Mouse (Mus musculus) retina, embryonic 14.5 days (tissue): Measurements from ENCODE around the gene Plod3.

Source experiments
- DNase-seq: peaks from one replicate; pipeline ENCODE4 v3.0.0-alpha.2; 2015; ENCODE audit warnings: low spot score

Gene Plod3

DNA sequence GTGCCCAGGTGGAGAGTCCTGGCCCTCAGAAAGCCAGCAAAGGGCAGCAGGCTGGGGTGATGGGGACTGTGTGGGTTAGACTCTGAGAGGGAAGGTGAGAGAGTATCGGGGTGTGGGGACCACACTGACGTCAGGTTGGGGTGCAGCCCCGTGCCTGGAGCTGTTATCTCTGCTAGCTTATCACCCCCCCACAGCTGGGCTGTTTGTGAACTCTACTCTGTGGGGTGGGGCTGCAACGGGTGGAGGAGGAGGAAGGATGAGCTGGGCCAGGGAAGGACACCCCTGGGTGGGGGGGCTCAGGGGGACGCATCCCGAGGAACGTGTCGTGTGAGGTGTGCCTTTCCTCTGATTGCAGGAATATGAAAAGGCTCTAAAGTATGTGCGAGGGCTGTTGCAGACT, 21.6 kb upstream of the Plod3 start:
- DNase-seq = no peak

DNA sequence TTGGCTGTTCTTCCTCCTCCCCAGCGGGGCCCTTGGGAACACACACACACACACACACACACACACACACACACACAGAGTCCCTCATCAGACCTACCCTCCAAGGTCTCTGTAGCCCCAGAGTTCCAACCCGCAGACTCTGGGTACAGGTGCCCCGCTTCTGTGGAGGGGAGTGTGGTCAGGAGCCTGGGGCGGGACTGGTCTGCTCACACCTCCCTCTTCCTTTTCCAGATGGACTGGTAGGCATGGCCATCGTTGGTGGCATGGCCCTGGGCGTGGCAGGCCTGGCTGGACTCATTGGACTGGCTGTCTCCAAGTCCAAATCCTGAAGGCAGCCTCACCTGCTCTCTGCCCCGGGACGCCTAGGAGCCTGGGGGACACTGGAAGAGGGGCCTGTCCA, 21.1 kb upstream of the Plod3 start:
- DNase-seq = no peak

DNA sequence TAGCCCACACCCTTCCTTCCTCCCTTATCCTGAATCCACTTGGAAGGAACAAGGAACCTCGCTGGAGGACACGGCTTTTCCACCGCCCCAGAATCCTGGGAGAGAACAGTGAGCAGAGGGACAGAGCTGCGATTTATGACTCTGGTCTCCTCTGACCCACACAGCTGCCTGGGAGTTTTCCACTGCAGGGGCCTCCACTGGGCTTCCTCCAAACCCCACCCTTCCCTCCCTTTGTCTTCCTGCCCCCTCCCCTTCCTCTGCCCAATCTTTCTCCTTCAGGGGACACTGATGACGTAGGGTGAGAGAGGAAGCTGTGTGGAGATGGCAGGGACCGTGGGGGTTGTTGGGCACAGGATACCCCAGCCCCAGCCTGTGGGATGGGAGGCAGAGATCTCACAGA, 20.5 kb upstream of the Plod3 start, which contains the start of gene Cldn15:
TSS of gene Cldn15 (plus strand) at position 286 of the 400 bp plus-strand sequence.
- no peak for DNase-seq

DNA sequence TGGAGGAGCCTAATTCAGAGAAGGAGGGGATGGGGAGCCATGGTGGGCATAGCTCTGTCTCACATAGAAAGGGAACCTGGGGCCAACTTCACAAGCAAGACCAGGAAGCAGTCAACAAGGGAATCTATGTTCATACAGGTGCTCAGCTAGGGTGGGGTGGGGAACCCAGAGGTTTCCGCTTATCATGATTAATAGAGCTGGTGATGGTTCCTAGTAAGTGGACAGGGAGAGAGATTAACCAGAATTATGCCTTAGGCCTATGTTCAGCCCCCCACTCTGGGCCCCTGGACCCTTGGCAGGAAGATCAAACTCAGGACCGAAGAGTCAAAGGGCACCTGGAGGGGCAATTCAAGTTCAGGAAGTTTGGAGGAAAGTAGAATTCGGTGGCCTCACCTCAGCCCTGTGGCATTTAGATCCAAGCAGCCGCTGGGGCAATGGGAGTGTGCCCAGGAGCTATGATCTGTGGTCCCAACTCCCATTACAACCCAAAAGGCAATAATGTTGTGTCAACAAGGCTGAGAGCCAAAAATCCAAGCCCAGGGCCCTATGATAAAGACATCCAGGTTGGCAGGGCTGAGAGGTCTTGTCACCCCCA, 19.9 kb upstream of the Plod3 start:
- DNase-seq = no peak

DNA sequence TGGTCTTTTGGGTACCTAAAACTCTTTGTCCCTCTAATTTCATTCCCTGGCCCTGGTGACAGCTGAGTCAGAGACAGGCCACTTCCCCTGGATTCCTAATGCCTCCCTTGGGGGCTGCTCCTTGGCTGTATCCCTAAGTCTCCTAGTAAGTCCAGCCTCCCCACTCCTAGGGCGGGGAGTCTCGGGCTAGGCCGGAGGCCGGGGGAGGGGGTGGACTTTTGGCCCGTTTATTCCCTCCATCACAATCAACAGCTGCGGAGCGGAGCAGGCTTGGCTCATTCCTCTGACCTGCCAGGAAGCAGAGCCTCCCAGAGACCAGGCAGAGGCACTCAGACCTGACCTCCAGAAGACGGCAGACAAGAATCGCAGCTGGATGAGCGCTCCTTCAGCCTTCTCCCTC, 19.2 kb upstream of the Plod3 start:
- no peak for DNase-seq

DNA sequence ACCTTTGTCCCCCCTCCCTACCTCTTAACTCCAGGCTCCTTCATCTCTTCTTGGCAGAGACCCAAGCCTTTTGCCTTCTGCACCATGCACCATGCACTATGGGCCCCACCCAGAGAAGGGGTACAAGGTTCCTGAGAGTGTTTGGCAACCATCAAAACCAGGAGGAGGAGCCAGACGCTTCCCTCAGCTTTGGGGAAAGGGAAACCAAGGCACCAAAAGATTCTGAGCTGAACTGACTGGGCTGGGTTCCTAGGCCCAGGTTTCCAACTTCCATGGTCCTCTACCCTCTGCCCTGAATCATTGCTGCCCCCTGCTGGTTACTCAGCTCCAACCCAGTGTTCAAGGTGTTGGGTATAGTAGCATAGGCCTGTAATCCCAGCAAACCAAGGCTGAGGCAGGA, 16.1 kb upstream of the Plod3 start:
- peak; percentile 76 for DNase-seq

DNA sequence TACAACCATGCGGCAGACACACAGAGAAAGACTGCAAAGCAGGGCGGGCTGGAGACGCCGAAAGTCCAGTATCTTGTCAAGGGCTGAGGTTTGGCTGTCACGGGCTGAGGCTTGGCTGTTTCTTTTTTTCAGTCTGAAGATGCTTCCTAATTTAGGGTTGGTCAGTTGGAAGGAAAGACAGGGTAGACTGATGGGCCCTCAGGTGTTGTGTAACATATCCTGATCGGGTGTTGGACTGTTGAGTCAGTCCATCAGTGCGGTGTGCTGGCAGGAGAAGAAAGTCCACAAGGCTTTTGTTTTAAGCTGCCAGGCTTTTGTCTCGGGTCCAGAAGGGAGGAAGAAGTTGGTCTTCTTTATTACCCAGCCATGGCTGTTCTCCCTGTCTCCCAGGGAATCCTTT, 13.1 kb upstream of the Plod3 start:
- no peak for DNase-seq

DNA sequence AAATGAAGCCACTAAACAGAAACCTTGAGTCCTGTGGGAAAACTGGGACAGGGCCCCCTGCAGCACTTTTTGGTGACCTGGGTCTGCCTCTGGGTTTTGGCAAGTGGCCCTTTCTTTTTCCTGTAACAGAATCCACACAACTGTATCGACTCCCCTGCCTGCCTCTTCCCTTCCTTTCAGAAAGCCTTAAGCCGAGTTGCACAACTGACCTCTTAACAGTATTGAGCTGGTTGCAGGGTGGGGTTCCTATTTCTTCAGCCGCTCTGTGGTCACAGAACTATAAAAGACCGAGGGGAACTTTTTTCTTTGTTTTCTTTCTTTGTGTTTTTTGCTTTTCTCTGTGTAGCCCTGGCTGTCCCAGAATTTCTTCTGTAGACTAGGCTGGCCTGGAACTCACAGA, 9.1 kb upstream of the Plod3 start:
- no peak for DNase-seq

DNA sequence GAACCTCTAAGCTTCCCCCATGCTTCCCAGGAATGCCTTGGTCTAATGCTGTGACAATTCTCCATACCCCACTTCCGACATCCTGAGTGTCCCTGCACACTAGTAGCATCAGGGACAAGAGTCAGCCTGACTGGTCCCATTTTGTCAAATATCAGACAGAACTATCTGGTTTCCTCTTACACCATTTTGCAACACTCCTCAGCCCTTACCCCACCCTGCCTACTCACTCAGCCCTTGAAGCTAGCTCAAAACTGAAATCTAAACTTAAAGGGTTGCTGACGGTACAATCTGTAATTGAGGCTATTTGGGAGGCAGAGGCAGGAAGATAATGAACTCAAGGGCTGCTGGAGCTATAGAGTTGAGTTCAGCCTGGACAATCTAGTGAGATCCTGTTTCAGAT, 7.1 kb upstream of the Plod3 start:
- no peak for DNase-seq

DNA sequence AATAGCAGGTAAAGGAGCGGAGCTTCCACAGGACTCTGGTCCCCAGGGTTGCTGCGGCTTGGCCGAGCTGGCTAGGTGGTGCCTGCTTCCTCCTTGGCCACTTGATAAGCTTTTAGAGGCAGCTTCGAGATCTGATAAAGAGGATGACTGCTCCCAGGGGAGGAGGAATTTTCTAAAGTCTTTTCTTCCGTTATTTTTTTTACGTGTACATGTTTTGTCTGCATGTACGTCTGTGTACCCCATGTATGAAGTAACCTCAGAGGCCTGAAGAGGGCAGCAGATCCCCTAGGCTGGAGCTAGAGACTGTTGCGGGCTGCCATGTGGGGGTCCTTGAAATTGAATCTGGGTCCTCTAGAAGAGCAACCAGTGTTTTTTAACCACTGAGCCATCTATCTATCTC, 5.8 kb upstream of the Plod3 start:
- no peak for DNase-seq

DNA sequence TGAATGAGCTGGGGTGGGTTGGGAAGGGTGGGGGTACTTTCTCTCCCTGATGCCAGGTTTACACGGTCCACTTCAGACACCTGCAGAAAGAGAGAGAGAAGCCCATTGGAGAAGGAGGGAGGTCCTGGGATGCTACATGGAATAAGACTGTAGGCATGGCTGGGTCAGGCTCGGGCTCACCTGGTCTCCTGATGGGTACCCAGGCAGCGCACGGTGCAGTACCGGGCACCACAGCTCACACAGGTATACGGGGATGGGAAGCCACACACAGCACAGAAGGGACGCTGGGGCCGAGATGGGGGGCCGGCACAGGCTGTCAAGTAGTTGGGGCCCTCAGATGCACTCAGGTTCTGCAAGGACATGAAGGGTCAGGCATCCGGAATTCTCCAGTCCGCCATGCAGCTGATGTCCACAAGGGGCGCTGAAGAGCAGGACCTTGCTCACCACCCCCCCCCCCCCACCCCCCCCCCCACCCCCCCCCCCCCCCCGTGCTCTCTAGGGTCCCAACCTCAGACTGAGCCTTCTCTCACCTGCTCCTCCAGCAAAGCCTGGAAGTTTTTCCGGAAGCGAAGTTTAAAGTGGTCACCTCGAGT, 4.4 kb upstream of the Plod3 start:
- peak; percentile 80 for DNase-seq

DNA sequence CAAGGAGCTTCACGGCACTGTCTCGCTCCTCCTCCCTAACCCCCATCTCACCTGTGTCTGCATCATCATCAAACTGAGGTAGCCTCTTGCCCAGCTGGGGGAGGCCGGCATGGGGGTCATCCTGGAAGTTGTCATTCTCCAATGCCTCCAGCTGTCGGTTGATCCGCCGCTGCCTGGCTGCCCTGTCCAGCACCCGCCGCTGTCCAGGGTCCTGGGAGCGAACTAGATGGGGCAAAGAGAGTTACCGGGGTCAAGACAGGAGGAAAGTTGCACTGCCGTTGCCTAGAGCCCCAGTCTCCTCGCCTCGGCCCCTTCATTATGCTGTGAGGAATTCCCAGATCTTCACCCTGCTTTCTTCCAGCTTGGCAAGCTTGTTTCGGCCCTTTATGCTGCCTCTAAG, 2.0 kb upstream of the Plod3 start:
- no peak for DNase-seq

DNA sequence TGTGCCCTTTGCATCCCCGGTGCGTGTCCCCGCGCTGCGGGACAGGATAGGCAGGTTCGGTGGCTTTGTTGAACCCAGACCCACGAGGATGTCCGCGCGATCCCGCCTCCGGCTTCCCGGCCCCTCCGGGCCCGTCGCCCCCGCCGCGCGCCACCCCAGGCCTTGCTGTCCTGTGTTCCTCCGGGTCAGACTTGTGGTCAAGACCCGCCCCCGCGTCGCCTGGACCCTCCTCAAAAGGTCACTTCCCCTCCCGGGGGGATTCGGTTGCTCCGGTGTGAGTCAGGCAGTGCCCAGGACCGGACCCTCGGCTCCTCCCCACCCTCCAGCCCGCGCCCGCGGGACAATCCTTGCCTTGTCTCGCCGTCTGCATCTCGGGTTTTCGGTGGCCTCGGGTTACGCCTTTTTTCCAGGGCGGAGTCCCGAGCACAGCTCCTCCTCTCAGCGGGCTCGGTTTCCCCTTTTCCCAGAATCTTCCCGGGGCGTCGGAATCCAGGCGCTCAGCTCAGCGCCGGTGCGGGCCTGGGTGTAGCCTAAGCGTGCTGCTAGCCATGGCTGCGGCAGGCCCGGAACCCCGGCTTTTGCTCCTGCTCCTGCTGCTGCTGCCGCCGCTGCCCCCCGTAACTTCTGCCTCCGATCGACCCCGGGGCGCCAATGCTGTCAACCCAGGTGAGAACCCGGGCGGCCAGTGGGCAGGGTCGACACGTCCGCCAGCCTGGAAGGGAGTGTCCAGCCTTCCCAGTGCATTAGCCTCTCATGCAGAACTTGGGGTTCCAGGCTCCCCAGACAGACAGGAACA, 517 bp downstream of the Plod3 start:
- peak; percentile 68 for DNase-seq

DNA sequence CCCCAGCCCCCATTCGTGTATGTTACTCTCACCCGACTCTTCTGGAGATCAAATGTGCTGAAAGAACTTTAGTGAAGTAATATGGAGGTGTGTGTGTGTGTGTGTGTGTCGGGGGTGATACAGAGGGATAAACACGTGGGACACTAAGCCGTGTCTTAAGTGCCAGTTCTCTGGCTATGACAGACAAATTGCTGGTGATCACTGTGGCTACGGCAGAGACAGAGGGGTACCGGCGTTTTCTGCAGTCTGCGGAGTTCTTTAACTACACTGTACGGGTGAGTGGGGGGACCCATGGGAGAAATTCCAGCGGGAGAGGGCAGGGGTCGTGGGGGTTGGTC, 1.1 kb downstream of the Plod3 start, which contains the start of gene Znhit1:
TSS of gene Znhit1 (minus strand) at position 88 of the 338 bp plus-strand sequence.
- DNase-seq = peak; percentile 16

DNA sequence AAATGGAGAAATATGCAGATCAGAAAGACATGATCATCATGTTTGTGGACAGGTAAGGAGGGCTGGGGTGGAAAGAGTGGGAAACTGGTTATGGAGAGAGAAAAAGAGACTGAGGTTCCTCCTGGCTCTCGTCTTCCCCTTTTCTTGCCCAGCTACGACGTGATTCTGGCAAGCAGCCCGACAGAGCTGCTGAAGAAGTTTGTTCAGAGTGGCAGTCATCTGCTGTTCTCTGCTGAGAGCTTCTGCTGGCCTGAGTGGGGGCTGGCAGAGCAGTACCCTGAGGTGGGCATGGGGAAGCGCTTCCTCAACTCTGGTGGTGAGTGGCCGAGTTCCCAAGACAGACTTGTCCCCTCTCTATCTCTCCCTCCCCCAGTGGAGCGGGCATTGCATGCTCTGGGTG, 1.6 kb downstream of the Plod3 start:
- DNase-seq = no peak

DNA sequence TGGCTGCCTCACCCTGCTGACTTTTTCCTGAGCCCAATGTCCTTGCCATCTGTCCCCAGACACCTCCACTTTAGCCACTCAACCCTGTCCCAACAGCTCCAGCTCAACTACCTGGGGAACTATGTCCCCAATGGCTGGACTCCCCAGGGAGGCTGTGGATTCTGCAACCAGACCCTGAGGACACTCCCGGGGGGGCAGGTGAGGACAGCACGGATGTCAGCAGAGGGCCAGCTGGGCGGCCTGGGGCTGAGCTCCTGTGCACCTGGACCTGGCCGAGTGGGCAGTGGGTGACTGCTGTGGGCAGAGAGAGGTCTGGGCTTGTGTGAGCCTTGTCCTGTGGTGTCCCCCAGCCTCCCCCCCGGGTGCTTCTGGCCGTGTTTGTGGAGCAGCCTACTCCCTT, 3.0 kb downstream of the Plod3 start:
- no peak for DNase-seq

DNA sequence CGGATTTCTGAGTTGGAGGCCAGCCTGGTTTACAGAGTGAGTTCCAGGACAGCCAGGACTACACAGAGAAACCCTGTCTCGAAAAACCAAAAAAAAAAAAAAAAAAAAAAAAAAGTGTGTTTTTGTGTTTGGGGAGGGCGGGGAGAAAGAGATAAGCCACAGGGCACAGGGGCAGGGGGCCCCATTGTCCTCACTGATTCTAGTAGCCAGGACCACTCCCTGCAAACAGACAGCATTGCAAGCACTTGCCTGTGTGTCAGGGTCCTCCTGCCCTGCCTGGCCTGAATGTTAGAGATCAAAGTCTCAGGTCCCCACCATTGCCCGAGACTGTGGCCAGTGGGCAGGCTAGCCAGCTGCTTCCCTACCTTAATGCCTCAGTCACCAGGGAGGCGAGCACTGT, 12.6 kb downstream of the Plod3 start:
- no peak for DNase-seq

DNA sequence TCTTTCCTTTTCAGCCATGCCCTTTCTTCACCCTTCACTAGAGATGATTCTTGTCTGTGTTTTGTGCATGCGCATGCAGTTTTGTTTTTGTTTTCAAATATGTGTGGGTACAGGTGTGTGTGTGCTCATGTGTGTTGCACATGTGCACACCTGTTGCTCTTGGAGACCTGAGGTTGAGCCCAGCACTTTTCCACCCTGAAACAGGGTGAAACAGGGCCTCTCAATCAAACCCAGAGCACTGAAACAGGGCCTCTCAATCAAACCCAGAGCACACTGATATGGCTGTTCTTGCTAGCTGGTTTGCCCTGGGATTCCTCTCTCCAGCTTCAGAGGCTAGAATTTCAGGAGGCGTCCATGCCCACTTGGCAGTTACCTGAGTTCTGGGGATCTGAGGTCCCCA, 13.8 kb downstream of the Plod3 start:
- DNase-seq = peak; percentile 34

DNA sequence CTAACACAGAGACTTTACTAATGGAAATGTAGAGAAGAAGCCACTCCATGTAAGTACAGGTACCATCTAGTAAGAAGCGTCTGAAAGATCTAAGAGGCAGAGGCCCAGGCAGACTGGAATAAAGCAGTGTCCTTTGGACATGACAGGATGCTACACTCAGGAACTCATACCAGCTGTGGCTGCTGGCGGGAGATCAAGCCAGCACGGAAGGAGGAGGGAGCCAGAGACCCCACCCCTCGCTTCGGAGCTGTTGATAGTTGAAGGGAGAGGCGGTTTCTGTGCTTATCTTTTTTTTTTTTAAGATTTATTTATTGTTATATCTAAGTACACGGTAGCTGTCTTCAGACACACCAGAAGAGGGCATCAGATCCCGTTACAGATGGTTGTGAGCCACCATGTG, 20.5 kb downstream of the Plod3 start:
- DNase-seq = no peak

DNA sequence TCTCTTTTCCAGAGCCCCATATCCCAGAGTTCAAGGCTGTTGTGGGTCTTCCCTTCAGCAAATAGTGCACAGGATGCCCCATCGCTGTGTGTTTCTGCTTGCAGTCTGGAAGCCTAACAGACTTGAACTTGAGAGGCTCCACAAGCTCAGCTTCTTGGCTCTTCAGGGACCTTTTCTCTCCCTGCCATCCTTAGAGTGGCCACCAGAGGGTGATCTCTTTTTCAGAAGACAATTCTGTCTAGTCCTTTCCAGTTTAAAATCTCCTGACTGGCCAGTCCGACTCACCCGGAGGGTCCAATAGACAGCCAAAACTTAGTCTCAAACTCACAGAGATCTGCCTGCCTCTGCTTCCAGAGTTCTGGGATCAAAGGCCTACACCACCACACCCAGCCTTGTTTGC, 23.2 kb downstream of the Plod3 start:
- DNase-seq = peak; percentile 80

DNA sequence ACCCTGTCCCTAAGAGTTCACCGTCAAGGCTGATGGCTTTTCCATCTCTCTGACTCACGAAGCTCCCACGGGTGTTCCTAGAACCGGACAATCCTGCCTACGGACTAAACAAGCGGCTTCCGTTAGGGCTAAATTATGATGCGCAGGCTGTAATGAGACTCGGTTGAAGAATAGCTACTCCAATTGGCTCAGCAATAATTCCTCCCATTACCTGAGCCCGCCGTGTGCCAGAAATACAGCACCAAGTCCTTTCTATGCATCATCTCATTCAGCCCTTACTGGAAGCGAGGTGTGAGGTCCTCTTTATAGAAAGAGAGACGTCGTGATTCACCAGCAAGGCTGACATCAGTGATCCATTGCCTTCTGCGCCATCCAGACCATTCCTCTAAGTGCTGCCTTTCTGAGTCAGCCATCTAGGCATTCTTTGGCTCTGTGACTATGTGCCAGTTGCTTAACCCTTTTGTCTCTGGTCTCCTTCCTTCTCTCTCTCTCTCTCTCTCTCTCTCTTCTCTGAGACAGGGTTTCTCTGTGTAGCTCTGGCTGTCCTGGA, 25.7 kb downstream of the Plod3 start:
- no peak for DNase-seq

DNA sequence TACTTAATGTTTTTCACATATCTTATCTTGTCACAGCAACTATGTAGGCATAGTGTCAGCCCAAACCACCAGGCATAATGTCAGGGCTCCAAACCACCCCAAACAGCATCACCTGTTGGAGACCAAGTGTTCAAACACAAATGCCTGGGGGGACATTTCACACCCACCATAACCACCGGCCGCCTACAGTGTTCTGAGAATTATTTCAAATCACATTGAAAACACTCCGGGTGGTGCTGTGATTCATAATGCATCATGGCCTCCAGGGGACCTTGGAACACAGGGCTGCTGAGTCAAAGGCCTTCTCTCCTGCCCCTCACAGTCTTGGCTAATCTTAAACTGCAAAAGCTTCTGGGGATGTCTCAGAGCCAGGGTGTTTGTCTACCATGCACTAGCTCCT, 29.1 kb downstream of the Plod3 start:
- DNase-seq = no peak

DNA sequence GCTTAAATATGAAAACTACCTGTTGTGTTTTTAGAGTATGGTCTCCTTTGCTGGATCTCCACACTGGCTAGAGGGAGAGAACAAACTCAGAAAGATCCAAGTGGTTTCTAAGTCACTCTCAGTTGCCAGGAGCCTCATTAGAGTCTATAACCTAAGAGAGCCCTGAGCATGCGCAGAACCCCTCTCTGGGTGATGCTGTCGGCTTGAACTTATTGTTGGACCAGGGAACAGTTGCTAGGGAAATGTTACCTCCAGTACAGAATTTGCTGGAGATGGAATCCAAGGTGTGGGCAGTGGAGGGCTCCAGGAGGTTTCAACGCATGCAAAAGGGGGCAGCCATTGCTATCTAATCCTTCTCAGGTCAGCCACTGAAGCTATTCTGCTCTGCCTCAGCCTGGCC, 37.5 kb downstream of the Plod3 start:
- no peak for DNase-seq
